Mouse (Mus musculus): ENCODE results near the gene Grid2ip. TPM values are rescaled to one million over a fixed set of nuclear protein-coding genes. Genes with fewer than 3 reads are reported as not detected.

Gene Grid2ip
- total and polyA plus RNA-seq, 3 experiments: not detected

- DNase-seq (ENCODE audit: extremely low read depth): no peak
- H3K4me1 ChIP-seq (ENCODE audit: control insufficient read depth in 1 of 2, insufficient read depth in 2 of 2): peaks cover 5 to 30% of the 10 kb centered on the region in 2 experiments; a peak in 3 of 4 replicates
- no peak for TF ChIP-seq POLR2AphosphoS2 (IDR thresholded peaks at IDR 0.05; ENCODE audit: low read depth, low read length)
- TF ChIP-seq RAD21 (IDR thresholded peaks at IDR 0.05; ENCODE audit: low read depth, low read length): no peak
- TF ChIP-seq JUND (conservative IDR thresholded peaks at IDR 0.05; ENCODE audit: low read depth, low read length): no peak
- TF ChIP-seq CHD2 (IDR thresholded peaks at IDR 0.05; ENCODE audit: low read length): no peak
- no peak for TF ChIP-seq POLR2A (IDR thresholded peaks at IDR 0.05; ENCODE audit: low read depth, low read length)
- TF ChIP-seq TBP (conservative IDR thresholded peaks at IDR 0.05; ENCODE audit: low read depth, low read length): no peak
- TF ChIP-seq ELF1 (IDR thresholded peaks at IDR 0.05; ENCODE audit: low read depth, low read length): no peak
- no peak for TF ChIP-seq E2F4 (IDR thresholded peaks at IDR 0.05; ENCODE audit: insufficient replicate concordance, low read depth, low read length)
- TF ChIP-seq BHLHE40 (IDR thresholded peaks at IDR 0.05; ENCODE audit: low read depth, low read length): no peak
- H3K27ac ChIP-seq (ENCODE audit: insufficient read depth, low read depth): no peak overlapping the region
- H3K9ac ChIP-seq (ENCODE audit: insufficient read depth, low read depth): no peak overlapping the region
- H3K27me3 ChIP-seq (replicated peaks): no peaks in the 10 kb centered on the region
- peak overlapping the region in 1 of 3 experiments; percentile 94 for H3K4me3 ChIP-seq (replicated peaks in 1 of 3; ENCODE audit: low read depth in 2 of 3, low read length in 2 of 3, poor library complexity in 1 of 3)
- peaks cover 48 to 77% of the 10 kb centered on the region in 2 experiments for H3K36me3 ChIP-seq (replicated peaks in 1 of 2; ENCODE audit: control insufficient read depth in 1 of 2, insufficient read depth in 1 of 2, low read length in 1 of 2)
- no peaks in the 10 kb centered on the region for H3K9me3 ChIP-seq (replicated peaks; ENCODE audit: low read length)
- no peak overlapping the region for H3K4me2 ChIP-seq (ENCODE audit: insufficient read depth, low read depth, poor library complexity, severe bottlenecking)
- dilution Hi-C loops (cut with MboI; ENCODE audit: extremely low pct_ligation_motif_present, extremely low pct_unique_long_range_greater_than_20kb, low sequenced_read_pairs) (no loop called here), in situ Hi-C loops (cut with MboI; ENCODE audit: low pct_ligation_motif_present, low pct_unique_long_range_greater_than_20kb, low sequenced_read_pairs) (no loop called here)
- peaks cover 21% of the 10 kb centered on the region for H3K79me2 ChIP-seq (replicated peaks; ENCODE audit: control insufficient read depth, extremely low read depth, insufficient read depth, poor library complexity, severe bottlenecking)
These were observed 41.6 kb upstream of the Grid2ip start for GRCm38 (mm10) chr5:143315514-143315888.

GRCm38 (mm10) chr5:143316605-143317287 is 40.4 kb upstream of the Grid2ip start:
- Histone ChIP-seq H3K9me3 (replicated peaks; ENCODE audit: low read length) (no peaks in the 10 kb centered on the region), H3K27me3 (replicated peaks) (no peaks in the 10 kb centered on the region), H3K27ac (ENCODE audit: insufficient read depth, low read depth) (no peak overlapping the region), H3K4me3 (replicated peaks in 1 of 3; ENCODE audit: low read depth in 2 of 3, low read length in 2 of 3, poor library complexity in 1 of 3) (no peak overlapping the region), H3K36me3 (replicated peaks in 1 of 2; ENCODE audit: control insufficient read depth in 1 of 2, insufficient read depth in 1 of 2, low read length in 1 of 2) (peaks cover 47 to 77% of the 10 kb centered on the region in 2 experiments), H3K79me2 (replicated peaks; ENCODE audit: control insufficient read depth, extremely low read depth, insufficient read depth, poor library complexity, severe bottlenecking) (peaks cover 21% of the 10 kb centered on the region), H3K4me2 (ENCODE audit: insufficient read depth, low read depth, poor library complexity, severe bottlenecking) (no peak overlapping the region), H3K4me1 (ENCODE audit: control insufficient read depth in 1 of 2, insufficient read depth in 2 of 2) (peaks cover 10 to 24% of the 10 kb centered on the region in 2 experiments; a peak in 3 of 4 replicates), H3K9ac (ENCODE audit: insufficient read depth, low read depth) (no peak overlapping the region)
- dilution Hi-C loops (cut with MboI; ENCODE audit: extremely low pct_ligation_motif_present, extremely low pct_unique_long_range_greater_than_20kb, low sequenced_read_pairs): no loop called here
- no peak for DNase-seq (ENCODE audit: extremely low read depth)
- TF ChIP-seq MAZ (IDR thresholded peaks at IDR 0.05; ENCODE audit: low read depth, low read length) (no peak), MXI1 (IDR thresholded peaks at IDR 0.05; ENCODE audit: low read depth, low read length) (no peak), SIN3A (IDR thresholded peaks at IDR 0.05; ENCODE audit: low read length) (no peak), MEF2A (IDR thresholded peaks at IDR 0.05; ENCODE audit: borderline replicate concordance, low read depth, low read length) (no peak), IRF4 (IDR thresholded peaks at IDR 0.05; ENCODE audit: low read depth, low read length) (no peak), NELFE (IDR thresholded peaks at IDR 0.05; ENCODE audit: low read depth, low read length) (no peak), UBTF (IDR thresholded peaks at IDR 0.05; ENCODE audit: low read depth, low read length) (no peak), ELF1 (IDR thresholded peaks at IDR 0.05; ENCODE audit: low read depth, low read length) (no peak), EP300 (IDR thresholded peaks at IDR 0.05; ENCODE audit: low read length) (no peak), CTCF (conservative IDR thresholded peaks at IDR 0.05 in 1 of 2, IDR thresholded peaks at IDR 0.05 in 1 of 2; ENCODE audit: low read depth in 2 of 2, low read length in 2 of 2) (no peak), MAFK (IDR thresholded peaks at IDR 0.05; ENCODE audit: insufficient replicate concordance, low read length) (no peak), USF2 (conservative IDR thresholded peaks at IDR 0.05; ENCODE audit: low read depth, low read length) (no peak), MAX (IDR thresholded peaks at IDR 0.05; ENCODE audit: low read length) (no peak), USF1 (IDR thresholded peaks at IDR 0.05; ENCODE audit: low read depth, low read length) (no peak), TBP (conservative IDR thresholded peaks at IDR 0.05; ENCODE audit: low read depth, low read length) (no peak), SMC3 (IDR thresholded peaks at IDR 0.05; ENCODE audit: low read depth, low read length) (no peak), NRF1 (IDR thresholded peaks at IDR 0.05; ENCODE audit: low read depth, low read length) (no peak)
- in situ Hi-C loops (cut with MboI; ENCODE audit: low pct_ligation_motif_present, low pct_unique_long_range_greater_than_20kb, low sequenced_read_pairs): no loop called here

Measured in CH12.LX (cell line).